Mouse (Mus musculus) inflammation-experienced regulatory T-cells, adult 6 months (primary cell): ENCODE measurements around the gene BC051019. TPM values are rescaled to one million over a fixed set of nuclear protein-coding genes. Genes with fewer than 3 reads are reported as not detected.

Source experiments
- polyA plus RNA-seq, 3 experiments: library from polyadenylated mRNA; unstranded; fragments of 100-300 nt; shearing (Covaris generic); gene quantifications; one replicate each; pipeline ENCODE4 v1.2.1; 2017

Gene BC051019
- polyA plus RNA-seq, 3 experiments from 2014 or later, result 0.27 TPM; not detected in 2

Other genes starting within 250 kb of the BC051019 start
- gene Trim66, start 215.7 kb downstream of the BC051019 start, polyA plus RNA-seq, result not detected
- gene Rpl27a, start 204.7 kb downstream of the BC051019 start, polyA plus RNA-seq, result 100 to 1,000 TPM; 216 to 323 (median 255) TPM
- under 1 TPM; 0.36 to 0.90 (median 0.47) TPM for gene St5, start 20.2 kb downstream of the BC051019 start, polyA plus RNA-seq
- gene Akip1, start 20.2 kb downstream of the BC051019 start, polyA plus RNA-seq, result 10 to 100 TPM; 27.1 to 43.4 (median 31.9) TPM
- under 1 TPM in 1 of 3 experiments, not detected in 2; 0.83 TPM for gene Ascl3, start 7.9 kb upstream of the BC051019 start, polyA plus RNA-seq
- gene Tmem9b, start 29.0 kb upstream of the BC051019 start, polyA plus RNA-seq, result 100 to 1,000 TPM; 103 to 142 (median 121) TPM
- under 1 TPM; 0.11 to 0.98 (median 0.74) TPM for gene Nrip3, start 58.2 kb upstream of the BC051019 start, polyA plus RNA-seq
- not detected for gene Scube2, start 141.8 kb upstream of the BC051019 start, polyA plus RNA-seq
- 10 to 100 TPM; 24.7 to 27.5 (median 27.2) TPM for gene Dennd5a, start 236.6 kb upstream of the BC051019 start, polyA plus RNA-seq